Mouse (Mus musculus) heart, postnatal 0 days (tissue): Measurements from ENCODE around the gene Mynn. TPM values are rescaled to one million over a fixed set of nuclear protein-coding genes. Genes with fewer than 3 reads are reported as not detected.

Experiments
- ATAC-seq: fragments of 200-750 bp; cut with Nextera tagmentation; 2 replicates; pipeline ENCODE4 v1.8.0; 2017; ENCODE audit warnings: low read depth, moderate number of reproducible peaks, moderate library complexity; ENCODE audit not compliant: insufficient read depth
- DNase-seq: peaks from one replicate; pipeline ENCODE4 v3.0.0-alpha.2; 2016; ENCODE audit warnings: low spot score
- H3K27ac ChIP-seq: fragments of 300-500 bp; sonication (generic); 2 replicates; pipeline ENCODE4 v1.5.1; 2014; ENCODE audit warnings: low read depth, mild to moderate bottlenecking
- H3K27me3 ChIP-seq: fragments of 300-500 bp; sonication (generic); 2 replicates; pipeline ENCODE4 v1.6.1; 2014; ENCODE audit warnings: low read length, mixed read lengths; ENCODE audit not compliant: control insufficient read depth, insufficient read depth
- H3K36me3 ChIP-seq: fragments of 300-500 bp; sonication (generic); replicated peaks from 2 replicates; pipeline ENCODE4 v1.6.1; 2014; ENCODE audit warnings: low read length, mixed read lengths; ENCODE audit not compliant: control insufficient read depth, insufficient read depth
- H3K4me1 ChIP-seq: fragments of 300-500 bp; sonication (generic); 2 replicates; pipeline ENCODE4 v1.6.1; 2014; ENCODE audit warnings: antibody characterized with exemption; ENCODE audit not compliant: control insufficient read depth, insufficient read depth
- H3K4me2 ChIP-seq: fragments of 300-500 bp; sonication (generic); 2 replicates; pipeline ENCODE4 v1.6.1; 2014; ENCODE audit warnings: low read depth, mild to moderate bottlenecking, low read length, moderate library complexity
- H3K4me3 ChIP-seq: fragments of 300-500 bp; sonication (generic); 2 replicates; pipeline ENCODE4 v1.5.1; 2014; ENCODE audit warnings: low read depth, low read length
- H3K9ac ChIP-seq: fragments of 300-500 bp; sonication (generic); replicated peaks from 2 replicates; pipeline ENCODE4 v1.6.1; 2014; ENCODE audit warnings: low read depth, low read length, mixed read lengths
- H3K9me3 ChIP-seq: fragments of 300-500 bp; sonication (generic); replicated peaks from 2 replicates; pipeline ENCODE4 v1.6.1; 2016; ENCODE audit warnings: low read length; ENCODE audit not compliant: control insufficient read depth
- CTCF ChIP-seq: IDR thresholded peaks from 2 replicates; pipeline ENCODE4 v1.5.1; 2016; ENCODE audit warnings: antibody characterized with exemption, control low read depth, low read depth
- EP300 ChIP-seq: IDR thresholded peaks from 2 replicates; pipeline ENCODE4 v1.6.1; 2016; ENCODE audit warnings: antibody characterized with exemption, low read depth
- WGBS: fragments of 180-500 bp; shearing (Covaris S2); extraction: QIAGEN DNeasy Blood & Tissue Kit; methylation state at CpG from one replicate; pipeline ENCODE4 v1.1.7; 2014; 5-methylcytosine and 5-hydroxymethylcytosine counted together
- polyA plus RNA-seq: library from polyadenylated mRNA; unstranded; fragments of >200 nt; fragmentation: Nextera tagmentation; extraction: Ambion mirVana; gene quantifications from 2 replicates; pipeline ENCODE4 v1.2.1, GENCODE M21; 2015
- total RNA-seq: library from RNA; depleted of rRNA; stranded (reverse); fragments of >200 nt; gene quantifications from 2 replicates; pipeline ENCODE4 v1.2.3, GENCODE M21; 2014; ENCODE audit warnings: low replicate concordance

Mynn gene
- total and polyA plus RNA-seq, 2 experiments from 2014 or later, result 15.1 to 18.3 TPM

- peak within 1 kb of the TSS; percentile 47; the same call in 1 of the 2 replicates for H3K27ac ChIP-seq
- H3K27me3 ChIP-seq, result no peaks in the 10 kb centered on the region
- peak within 1 kb of the TSS; percentile 51 for H3K9ac ChIP-seq
- H3K36me3 ChIP-seq, result peaks cover 12% of the 10 kb centered on the region
- ATAC-seq (no peak), DNase-seq (no peak)
- peak within 1 kb of the TSS; percentile 95 for H3K4me3 ChIP-seq
- H3K9me3 ChIP-seq, result no peaks in the 10 kb centered on the region
- peak within 1 kb of the TSS; percentile 75 for H3K4me2 ChIP-seq
- peaks cover 12% of the 10 kb centered on the region for H3K4me1 ChIP-seq
- 2% methylated on average over 32 of the region's 32 CpGs for WGBS
- no peak for TF ChIP-seq CTCF
- no peak for TF ChIP-seq EP300
These were observed 1.9 kb upstream of the Mynn start, which contains the start of gene Actrt3 for GRCm38 (mm10) chr3:30599711-30600545. Actrt3 (minus strand) TSS chr3:30599939.

DNA sequence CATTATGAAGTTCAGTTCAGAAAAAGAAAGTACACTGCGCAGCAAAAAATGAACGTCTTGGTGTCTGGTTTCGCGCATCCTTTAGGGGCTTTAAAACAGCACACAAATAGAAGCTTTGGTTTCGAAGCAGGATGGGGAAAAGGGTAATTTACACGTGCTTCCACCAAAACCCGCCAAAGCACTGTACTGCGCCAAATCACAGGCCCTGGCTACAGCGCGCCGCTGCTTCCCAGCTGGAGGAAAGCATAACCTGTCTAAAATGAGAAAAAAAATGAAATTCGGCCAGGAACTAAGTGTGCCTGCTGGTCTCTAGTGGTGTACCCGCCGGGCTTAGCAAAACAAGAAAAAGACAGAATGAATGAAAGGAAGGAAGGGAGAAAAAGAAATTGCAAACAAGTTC is 1.1 kb upstream of the Mynn start:
- DNase-seq (peak; percentile 29), ATAC-seq (no peak)
- Histone ChIP-seq H3K4me3 (peak overlapping the region; percentile 95), H3K9ac (peak overlapping the region; percentile 51), H3K9me3 (no peaks in the 10 kb centered on the region), H3K4me2 (peak overlapping the region; percentile 75), H3K27me3 (no peaks in the 10 kb centered on the region), H3K36me3 (peaks cover 17% of the 10 kb centered on the region), H3K4me1 (peaks cover 12% of the 10 kb centered on the region), H3K27ac (peak overlapping the region; percentile 47; the same call in 1 of the 2 replicates)
- TF ChIP-seq EP300 (no peak), CTCF (no peak)
- 2% methylated on average over 14 of the region's 14 CpGs for WGBS

- Histone ChIP-seq H3K36me3 (peaks cover 19% of the 10 kb centered on the region), H3K9ac (no peak overlapping the region), H3K27ac (peak overlapping the region; percentile 98), H3K4me2 (peak overlapping the region; percentile 75), H3K9me3 (no peaks in the 10 kb centered on the region), H3K4me1 (peaks cover 12% of the 10 kb centered on the region), H3K4me3 (peak overlapping the region; percentile 95), H3K27me3 (no peaks in the 10 kb centered on the region)
- TF ChIP-seq CTCF, result no peak
- TF ChIP-seq EP300, result no peak
- peak; percentile 82 for DNase-seq
- peak; percentile 10; the same call in 1 of the 2 replicates for ATAC-seq
- under 1% methylated on average over 17 of the region's 17 CpGs for WGBS
These were observed 690 bp upstream of the Mynn start for GRCm38 (mm10) chr3:30601175-30601574.

- Histone ChIP-seq H3K4me2 (peak overlapping the region; percentile 75), H3K9ac (peak overlapping the region; percentile 94), H3K27me3 (no peaks in the 10 kb centered on the region), H3K4me3 (peak overlapping the region; percentile 95), H3K27ac (peak overlapping the region; percentile 98), H3K36me3 (peaks cover 23% of the 10 kb centered on the region), H3K4me1 (peaks cover 12% of the 10 kb centered on the region), H3K9me3 (no peaks in the 10 kb centered on the region)
- no peak for TF ChIP-seq CTCF
- TF ChIP-seq EP300, result no peak
- ATAC-seq, result no peak
- under 1% methylated on average over 13 of the region's 13 CpGs for WGBS
- DNase-seq, result no peak
These were observed 228 bp upstream of the Mynn start for GRCm38 (mm10) chr3:30601610-30602064.

DNA sequence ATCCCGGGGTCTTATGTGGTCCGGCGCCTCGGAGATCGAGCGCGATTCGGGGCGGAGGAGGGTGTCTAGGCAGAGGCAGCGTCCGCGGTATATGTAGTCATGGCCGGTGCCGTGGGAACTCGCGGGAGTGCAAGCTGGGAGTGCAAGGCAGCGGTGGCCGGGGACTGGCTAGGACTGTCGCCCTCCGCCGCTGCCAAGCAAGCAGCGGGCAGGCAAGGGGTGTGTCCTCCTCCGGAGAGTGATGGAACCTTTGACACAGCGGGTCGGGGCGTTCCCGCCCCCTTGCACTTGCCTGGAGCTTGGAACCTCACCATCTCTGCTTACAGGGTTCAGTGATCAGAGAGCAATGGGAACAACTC is 854 bp downstream of the Mynn start:
- ATAC-seq, result peak; percentile 27
- H3K27ac ChIP-seq, result peak overlapping the region; percentile 98
- under 1% methylated on average over 27 of the region's 27 CpGs for WGBS
- peak overlapping the region; percentile 94 for H3K9ac ChIP-seq
- H3K27me3 ChIP-seq, result no peaks in the 10 kb centered on the region
- H3K4me2 ChIP-seq, result peak overlapping the region; percentile 75
- H3K9me3 ChIP-seq, result no peaks in the 10 kb centered on the region
- peak; percentile 65 for DNase-seq
- peaks cover 12% of the 10 kb centered on the region for H3K4me1 ChIP-seq
- peak overlapping the region; percentile 95 for H3K4me3 ChIP-seq
- peaks cover 31% of the 10 kb centered on the region for H3K36me3 ChIP-seq
- no peak for TF ChIP-seq EP300
- TF ChIP-seq CTCF, result no peak
